Mouse (Mus musculus): ENCODE measurements around the gene Mif4gd.

Gene Mif4gd

DNA sequence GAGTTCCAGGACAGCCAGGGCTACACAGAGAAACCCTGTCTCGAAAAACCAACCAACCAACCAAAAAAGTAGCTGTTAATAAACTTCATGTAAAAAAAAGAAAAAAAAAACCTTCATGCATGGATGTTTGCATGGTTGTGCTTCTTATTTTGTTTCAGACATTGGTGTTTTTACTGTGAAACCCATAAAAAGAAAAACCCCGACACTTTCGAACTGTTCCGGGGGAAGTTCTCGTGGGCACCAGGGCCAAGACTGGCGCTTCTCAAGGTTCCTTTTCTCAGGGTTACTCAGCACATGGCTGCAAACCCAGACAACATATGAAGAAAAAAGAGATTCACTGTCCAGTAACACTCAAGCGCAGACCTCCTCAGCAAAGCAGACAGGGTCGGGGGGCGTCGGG, 20.1 kb upstream of the Mif4gd start:
- no peak for DNase-seq (ENCODE audit: low read depth)

DNA sequence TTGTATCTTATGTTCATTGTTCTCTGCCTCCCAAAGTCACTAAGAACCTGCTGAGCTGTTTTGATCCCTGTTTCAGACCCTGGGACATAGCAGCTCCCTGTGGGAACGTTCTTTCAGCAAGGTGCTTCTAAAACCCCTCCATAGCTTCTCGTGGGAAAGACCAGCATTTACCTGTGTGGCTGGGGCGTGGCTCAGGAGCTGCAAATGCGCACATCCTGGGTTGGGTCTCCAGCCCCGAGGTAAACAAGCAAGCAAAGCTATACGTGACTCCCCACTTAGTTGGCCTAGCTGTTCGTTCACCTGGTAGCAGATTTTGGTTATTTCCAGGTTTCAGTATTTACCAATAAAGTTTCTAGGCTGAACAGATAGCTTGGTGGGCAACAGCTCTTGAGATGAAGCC, 19.5 kb upstream of the Mif4gd start:
- no peak for DNase-seq (ENCODE audit: low read depth)

DNA sequence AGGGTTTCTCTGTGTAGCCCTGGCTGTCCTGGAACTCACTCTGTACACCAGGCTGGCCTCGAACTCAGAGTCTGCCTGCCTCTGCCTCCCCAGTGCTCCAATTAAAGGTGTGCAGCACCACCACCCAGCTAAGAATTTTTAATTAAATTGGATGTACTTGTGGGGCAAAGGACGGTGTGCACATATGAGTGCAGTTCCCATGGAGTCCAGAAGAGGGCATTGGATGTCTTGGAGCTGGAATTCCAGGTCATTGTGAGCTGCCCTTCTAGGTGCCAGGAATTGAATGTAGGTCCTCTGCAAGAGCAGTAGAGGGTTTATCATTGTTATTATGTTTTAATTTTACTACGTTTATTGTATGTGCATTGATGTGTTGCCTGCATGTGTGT, 18.7 kb upstream of the Mif4gd start:
- peak; percentile 52 for DNase-seq (ENCODE audit: low read depth)

DNA sequence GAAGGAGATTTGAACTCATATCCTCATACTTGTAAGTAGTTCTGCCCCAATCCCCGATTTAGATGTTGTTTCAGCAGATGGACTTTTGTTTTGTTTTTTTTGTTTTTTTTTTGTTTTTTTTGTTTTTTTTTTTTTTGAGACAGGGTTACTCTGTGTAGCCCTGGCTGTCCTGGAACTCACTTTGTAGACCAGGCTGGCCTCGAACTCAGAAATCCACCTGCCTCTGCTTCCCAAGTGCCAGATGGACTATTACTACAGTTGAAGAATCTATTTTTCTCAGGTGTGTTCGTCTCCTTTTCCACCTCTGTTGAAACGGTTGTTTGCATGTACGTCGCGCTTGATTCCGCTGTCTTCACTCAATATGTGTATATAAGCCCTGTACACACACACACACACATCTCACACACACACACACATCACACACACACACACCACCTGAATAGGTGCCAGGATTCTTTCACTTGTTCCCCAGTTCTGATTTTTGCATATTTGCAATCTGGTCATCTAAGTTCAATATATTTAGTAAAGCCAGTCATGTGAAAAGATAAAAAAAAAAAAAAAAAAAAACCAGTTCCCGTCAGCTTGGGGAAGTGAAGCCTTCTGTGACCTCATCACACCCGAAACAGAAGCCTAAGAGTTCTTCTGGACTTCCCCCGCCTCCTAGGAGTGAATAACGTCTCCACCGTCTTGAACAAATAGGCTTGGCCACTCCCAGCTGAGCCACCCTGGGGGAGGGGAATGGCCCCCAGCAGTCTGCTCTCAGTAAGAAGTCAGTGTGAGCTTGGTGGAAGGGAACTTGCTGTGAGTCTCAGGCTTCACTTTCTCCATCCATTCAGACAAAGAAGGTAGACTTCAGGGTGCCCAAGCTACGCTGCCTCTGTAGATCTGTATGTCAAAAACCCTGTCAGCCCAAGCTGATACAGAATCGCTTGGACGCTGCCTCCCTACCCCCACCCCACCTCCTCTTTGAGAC, 18.0 kb upstream of the Mif4gd start:
- peak; percentile 58 for DNase-seq (ENCODE audit: low read depth)

DNA sequence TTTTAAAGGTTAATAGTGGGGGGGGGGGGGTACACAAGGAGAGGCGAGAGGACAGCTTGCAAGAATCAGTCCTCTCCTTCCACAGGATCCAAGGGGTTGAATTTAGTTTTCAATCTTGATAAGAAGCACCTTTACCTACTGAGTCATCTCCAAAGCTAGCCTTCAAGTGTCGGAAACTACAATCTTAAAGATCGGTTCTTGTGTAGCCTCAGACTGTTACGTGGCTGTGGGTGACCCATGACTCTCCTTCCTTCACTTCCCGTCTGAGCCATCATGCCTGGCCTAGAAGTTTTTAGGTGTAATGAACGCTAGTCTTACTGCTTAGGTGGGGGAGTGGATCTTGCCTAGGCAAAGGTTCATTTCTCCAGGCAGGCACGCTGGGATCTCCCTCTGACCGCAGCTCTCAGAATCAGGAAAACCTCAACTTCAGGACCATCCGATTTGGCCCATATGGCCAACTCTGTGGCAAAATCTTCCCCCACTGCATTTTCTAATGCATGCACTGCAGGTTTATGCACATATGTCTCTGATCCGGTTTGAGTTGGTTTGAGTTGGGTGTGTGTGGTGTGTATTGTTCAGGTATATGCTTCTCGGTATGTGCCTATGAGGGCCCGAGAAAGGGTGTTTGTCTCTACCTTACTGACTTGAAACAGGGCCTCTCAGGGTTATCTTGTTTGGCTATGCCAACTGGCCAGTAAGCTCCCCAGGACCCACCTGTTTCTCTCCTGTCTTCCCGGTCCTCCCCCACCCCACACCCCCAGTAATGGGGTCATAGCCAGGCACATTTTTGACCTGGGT, 17.2 kb upstream of the Mif4gd start:
- no peak for DNase-seq (ENCODE audit: low read depth)

DNA sequence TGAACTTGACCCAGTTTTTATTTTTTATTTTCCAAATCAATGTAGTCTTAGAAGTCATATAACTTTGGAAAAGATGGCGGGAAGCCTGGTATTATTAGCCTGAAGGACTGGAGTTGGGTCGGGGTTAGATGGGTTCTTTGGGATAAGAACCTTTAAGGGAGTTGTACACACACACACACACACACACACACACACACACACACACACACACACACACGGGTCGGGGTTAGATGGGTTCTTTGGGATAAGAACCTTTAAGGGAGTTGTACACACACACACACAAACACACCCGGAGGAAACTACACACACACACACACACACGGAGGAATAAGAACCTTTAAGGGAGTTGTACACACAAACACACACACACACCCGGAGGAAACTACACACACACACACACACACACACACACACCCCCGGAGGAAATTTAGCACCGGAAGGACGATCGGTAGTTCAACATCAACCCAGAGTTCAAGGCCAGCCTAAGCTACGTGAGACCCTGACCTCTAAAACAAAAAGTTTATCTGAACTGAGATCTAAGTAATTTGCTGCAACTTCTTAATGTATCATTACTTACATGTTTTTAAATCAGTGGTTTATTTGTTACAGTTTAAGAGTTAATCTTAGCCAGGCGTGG, 15.8 kb upstream of the Mif4gd start:
- no peak for DNase-seq (ENCODE audit: low read depth)

DNA sequence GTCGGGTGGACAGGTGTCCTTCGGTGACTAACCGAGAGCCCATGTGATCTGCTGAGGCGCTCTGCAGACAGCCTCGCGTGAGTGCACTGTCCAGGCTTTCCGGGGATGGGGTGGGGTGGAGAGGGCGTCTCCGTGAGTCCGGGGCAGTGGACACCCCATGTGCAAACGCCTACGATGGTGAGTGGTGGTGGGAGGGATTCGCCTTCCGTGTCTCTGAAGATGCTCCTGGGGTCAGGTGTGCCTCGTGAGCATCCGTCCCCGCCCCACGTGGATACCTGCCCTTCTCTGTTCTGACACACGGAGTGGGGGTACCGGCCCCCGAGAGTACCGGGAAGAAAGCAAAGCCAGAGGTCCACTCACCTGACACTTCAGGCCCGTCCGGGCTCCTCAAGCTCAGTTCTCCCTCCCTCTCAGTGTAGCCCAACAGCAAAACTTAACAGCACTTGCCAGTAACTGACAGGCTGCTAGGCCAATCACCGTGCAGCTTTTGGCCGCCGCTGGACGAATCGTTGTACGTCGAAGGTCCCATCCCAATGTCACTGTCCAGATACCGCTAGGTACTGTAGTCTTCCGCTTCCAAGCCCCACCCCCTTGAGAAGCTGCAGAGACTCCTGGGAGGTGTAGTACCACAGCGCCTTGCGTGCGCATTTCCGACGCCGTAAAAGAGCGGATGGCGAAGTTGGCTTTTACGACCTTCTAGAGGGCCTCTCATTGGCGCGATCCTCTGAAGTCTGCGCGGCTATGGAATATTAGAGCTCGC, 15.1 kb upstream of the Mif4gd start, which contains the start of gene Slc25a19:
TSS of gene Slc25a19 (minus strand) at position 591 of the 760 bp plus-strand sequence.
- peak; percentile 99 for DNase-seq (ENCODE audit: low read depth)

DNA sequence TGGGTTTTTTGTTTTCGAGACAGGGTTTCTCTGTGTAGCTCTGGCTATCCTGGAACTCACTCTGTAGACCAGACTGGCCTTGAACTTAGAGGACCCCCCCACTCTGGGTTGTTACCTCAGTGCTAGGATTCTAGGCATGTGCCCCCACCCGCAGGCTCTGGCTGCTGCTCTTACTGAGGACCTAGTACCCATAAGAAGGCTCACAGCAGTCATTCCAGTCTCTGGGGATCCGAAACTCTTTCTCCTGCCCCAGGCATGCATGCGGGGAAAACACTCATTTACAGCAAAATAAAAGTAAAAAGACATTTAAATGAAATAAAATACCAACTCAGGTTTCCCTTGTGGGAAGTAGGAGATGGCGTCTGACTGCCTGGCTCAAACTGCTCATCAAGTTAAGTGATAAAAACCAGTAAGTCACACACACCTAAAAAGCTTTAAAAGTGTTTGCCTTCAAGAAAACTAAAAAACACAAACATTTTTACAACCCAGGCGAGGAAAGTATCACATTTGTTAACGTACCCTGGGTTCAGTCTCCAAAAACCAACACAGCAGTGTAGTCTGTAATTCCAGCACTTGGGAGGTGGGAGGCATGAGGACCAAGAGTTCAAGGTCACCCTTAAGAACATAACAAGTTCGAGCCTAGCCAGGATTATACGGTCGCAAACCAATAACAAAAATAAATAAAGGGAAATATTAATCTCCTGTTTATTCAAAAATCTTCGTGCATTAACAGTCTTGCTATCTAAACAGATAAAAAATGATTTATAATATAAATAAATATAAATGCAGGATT, 14.3 kb upstream of the Mif4gd start:
- DNase-seq (ENCODE audit: low read depth): no peak

DNA sequence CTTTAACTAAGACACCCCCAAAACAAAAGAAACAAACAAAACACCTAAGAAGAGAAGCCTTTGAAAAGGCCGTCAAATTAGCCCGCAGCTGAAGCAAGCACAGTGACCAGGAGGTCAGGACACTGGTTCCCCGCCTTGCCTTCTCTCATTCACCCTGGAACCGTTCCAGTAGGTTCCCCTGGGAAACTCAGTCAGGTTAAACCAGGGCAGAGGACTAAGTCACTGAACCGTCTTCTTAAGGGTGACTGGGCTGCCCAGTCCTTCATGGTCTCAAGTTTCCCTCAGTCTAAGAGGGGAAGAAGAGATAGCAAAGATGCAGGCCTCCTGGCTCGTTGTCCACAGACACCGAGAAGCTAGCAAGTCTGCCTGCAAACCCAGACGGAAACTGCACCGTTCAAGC, 13.1 kb upstream of the Mif4gd start:
- DNase-seq (ENCODE audit: low read depth): no peak

DNA sequence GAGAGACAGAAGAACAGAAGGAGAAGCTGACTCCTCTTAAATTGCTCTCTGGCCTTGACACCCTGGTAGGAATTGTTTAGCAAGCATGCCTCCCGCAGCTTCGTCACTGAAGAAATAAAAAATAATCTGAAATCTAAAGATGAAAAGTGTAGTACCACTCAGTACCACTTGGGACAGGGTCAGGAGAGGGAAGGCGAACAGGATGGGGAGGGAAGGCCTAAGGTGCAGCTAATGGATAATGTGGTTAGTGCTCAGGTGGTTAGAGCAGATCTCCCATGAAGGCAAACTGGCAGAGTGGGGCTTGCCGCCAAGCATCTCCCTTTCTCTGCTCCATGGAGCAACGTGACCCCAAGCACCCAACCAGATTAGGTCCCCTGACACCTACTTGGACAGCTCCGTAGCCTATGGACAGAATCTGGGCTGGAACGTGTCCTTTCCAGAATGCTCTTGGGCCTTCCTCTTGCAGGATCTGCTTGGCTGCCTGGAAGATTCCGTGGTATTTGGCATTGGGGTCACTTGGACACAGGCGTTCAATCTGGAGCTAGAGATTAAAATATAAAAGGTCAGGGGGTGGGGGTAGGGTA, 10.8 kb upstream of the Mif4gd start:
- peak; percentile 53 for DNase-seq (ENCODE audit: low read depth)

DNA sequence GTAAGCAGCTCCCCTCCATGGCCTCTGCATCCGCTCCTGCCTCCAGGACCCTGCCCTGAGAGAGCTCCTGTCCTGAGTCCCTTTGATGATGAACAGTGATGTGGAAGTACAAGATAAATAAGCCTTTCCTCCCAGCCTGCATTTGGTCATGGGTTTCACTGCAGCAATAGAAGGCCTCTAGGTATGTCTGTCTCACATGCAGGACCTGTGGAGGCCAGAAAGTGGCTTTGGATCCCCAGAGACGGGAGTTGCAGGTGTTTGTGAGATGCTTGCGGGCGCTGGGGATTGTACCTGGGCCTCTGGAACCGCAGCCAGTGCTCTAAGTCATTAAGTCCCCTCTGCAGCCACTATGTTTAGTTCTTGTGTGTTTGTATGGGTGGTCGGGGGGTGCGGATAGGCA, 7.2 kb upstream of the Mif4gd start:
- no peak for DNase-seq (ENCODE audit: low read depth)

DNA sequence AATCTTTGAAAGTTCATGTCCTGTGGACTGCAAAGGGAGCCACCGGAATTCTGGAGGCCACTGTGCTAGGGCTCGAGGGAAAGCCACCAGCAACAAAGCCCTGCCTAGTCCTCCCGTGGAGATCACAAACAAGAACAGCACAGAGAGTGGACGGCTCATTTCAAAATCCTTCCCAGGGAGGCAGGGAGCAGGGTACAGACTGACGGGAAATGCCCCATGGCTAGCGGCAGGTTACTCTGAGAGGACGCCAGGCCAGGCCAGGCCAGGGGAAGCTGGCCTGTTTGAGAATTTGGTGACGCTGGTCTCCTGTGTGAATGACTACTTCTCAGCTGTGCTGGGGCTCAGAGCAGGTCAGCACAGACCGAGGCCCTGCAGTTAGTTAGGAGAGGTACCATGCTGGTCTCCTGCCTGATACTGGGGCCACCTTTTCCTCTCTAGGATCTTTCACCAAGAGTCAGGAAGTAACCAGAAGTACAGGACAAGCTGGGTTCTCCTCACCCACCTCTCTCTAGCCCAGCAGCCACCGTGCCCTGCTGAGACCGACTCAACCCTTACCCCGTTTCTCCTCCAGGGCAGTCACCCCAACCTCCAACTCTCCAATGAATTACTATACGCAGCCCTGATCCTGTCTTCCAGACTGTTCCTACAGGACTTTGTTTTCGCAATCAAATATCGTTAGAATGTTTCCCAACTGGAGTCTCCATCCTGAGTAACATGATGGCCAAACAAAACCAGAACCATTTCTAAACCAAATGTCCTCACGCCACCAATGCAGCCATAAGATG, 6.2 kb upstream of the Mif4gd start:
- no peak for DNase-seq (ENCODE audit: low read depth)

DNA sequence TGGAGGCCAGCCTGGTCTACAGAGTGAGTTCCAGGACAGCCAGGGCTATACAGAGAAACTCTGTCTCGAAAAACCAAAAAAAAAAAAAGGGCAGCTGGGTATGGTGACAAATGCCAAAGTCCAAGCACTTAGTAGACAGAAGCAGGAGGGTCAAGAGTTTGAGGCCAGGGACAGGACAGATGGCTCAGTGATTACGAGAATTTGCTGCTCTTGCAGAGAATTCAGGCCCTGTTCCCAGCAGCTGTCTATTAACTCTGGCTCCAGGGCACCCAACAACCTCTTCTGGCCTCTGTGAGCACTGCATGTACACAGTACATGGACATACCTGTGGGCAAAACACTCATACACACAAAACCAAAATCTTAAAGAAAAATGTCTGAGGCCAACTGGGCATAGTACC, 5.2 kb upstream of the Mif4gd start:
- no peak for DNase-seq (ENCODE audit: low read depth)

DNA sequence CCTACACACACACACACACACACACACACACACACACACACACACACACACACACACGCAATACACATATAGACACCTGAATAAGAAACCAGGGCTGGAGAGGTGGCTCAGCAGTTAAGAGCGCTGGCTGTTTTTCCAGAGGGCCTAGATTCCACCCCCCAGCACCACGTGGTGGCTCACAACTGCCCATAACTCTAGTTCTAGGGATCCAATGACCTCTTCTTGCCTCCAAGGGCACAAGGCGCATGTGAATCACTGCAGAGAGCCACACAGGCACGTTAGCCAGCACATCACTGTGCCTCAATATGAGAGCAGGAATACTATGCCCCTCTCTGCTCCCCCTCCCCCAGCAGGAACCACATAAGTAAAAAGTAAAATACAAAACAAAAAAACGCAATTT, 4.1 kb upstream of the Mif4gd start:
- DNase-seq (ENCODE audit: low read depth): no peak

DNA sequence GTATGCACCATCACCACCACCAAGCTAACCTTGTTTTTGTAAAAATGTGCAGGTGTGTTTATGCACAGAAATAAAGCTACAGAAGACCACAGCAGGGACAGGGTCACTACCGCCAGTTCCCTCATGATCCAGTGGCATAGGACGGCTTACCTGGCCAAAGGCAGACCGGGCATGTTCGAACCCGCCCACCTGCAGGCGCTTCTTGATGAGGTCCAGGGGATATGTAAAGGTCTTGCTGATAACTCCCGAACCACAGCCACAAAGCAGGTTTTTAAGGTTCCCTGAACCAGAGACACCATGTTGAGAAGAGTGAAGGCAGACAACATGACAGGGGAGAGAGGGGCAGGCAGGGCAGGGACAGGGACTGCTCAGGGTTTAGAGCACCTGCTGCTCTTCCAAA, 3.6 kb upstream of the Mif4gd start:
- no peak for DNase-seq (ENCODE audit: low read depth)

DNA sequence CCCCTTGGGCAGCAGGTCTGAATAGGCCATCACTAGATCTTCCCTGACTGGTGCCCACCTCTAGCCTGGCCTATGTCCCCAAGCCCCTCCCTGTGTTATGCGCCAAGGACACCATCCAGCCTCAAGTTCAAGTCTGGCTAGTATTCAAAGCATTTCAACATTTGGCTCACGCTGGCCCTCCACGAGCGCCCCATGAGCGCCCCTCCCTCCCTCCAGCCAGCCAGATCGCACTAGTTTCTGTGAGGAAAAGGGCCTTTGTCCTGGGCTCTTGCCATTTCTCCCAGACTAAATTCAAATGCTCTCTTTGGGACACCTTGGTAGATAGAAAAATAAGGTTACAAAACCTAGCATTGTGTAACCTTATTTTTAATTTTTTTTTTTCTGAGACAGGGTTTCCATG, 3.1 kb upstream of the Mif4gd start:
- DNase-seq (ENCODE audit: low read depth): no peak

DNA sequence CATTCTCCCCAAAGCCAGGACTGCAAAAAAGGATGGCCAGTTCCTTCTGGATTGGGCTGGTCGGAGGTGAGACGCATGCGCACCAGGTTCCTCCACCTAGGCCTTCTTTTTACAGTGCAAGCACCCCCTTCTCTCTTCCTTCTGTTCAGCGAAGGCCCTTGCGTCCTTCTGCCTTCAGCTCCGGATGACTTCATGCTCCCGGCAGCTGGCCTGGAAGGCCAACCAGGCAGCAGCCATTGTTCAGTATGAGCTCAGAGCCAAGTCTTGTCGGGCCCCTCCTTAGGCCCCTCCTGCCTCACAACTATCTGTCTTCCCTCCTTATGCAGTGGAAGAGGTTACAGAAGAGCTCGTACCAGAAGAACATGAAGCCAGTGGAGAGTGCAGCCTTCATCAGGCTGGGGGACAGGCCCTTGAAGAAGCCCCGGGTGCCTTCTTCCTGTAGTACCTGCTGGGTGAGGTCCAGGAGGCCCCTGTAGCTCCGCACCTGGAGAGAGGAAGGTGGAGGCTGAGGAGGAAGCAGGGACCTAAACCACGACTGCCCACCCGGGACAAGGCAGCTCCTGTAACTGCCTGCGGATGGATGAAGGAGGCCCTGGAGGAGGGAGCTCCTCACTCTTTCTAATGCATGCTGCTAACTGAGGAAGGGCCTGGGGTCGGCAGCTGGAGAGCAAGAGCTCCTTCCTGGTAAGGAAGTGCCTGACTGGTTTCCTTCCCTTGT, 2.5 kb upstream of the Mif4gd start:
- DNase-seq (ENCODE audit: low read depth): no peak

DNA sequence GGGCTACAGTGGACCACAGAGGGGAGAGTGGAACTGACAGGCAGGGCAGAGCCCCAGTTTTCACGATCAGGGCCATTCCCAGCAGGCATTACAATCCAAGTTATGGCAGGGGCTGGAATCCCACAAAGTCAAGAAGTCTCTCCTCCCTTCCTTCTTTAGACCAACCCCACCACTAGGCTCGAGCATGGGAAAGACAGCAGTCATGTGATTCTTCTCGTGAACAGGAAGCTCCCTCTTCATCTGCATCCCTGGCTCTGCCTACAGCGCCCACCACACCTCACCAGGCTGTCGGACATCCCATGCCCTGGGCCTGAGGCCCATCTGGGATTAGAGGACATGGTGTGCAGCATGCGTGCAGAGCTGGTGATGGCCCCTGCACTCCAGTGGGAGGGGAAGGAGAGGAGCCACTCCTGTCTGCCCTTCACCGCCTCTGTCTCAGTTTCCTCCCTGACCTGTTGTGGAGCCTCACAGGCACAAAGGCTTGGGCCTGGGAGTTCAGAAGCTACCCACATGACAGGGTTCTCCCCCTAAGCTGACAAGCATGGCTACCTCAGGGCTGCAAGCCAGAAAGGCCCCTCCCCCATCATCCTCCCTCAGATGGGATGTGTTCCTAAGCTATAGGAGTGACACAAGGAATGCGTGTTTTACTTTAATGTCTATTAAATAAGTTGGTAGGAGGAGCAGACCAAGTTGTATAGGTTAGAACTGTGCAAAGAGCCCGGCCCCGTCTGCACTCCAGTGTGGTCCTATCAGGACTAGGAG, 1.8 kb upstream of the Mif4gd start:
- no peak for DNase-seq (ENCODE audit: low read depth)

All from naive thymus-derived CD4-positive, alpha-beta T cell, adult 2 months (primary cell).